Mouse (Mus musculus): ENCODE data around the gene Iqschfp.

DNA sequence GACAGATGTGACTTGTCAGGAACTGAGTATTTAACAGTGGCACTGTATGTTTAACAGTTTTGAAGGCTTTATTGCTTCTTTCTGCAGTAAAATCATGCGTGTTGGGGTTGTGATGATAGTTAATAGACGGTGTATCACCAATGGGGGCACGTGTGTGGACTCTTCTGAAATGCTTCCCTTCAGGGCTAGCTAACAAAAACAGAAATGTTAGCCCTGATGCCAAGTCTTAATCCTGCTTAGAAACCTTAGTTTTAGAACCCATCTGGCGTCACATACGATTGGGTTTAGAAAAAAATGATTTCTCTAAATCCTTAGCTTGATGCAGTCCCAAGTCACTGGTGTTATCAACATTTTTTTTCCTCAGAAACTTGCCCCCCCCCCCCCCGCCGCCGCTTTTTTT is 682.1 kb downstream of the Iqschfp start:
- no peak for TF ChIP-seq CTCF (IDR thresholded peaks at IDR 0.05; ENCODE audit: insufficient read depth, low read depth, low read length)
- no peak for TF ChIP-seq POLR2A (IDR thresholded peaks at IDR 0.05; ENCODE audit: insufficient read depth, low read depth, low read length)
